Mouse (Mus musculus) liver, adult 10 weeks (tissue): ENCODE measurements around the gene Pole. TPM values are rescaled to one million over a fixed set of nuclear protein-coding genes. Genes with fewer than 3 reads are reported as not detected.

Source experiments
- polyA plus RNA-seq: library from polyadenylated mRNA; stranded (reverse); fragments of 350-450 nt; fragmentation: Illumina TruSeq; extraction: RNeasy Lipid Tissue Mini Kit (QIAGEN cat#74804); gene quantifications from one replicate; pipeline ENCODE4 v1.2.3, GENCODE M21; 2014; ENCODE audit warnings: low read depth, low replicate concordance

Gene Pole
- 1.1 TPM for polyA plus RNA-seq

GRCm38 (mm10) chr5:110285770-110286445, at the start of gene Pole, which contains the start of gene Pxmp2:
Gene Pole, plus strand, starts transcription at chr5:110286306.
Gene Pxmp2, minus strand, starts transcription at chr5:110286186.

GRCm38 (mm10) chr5:110269141-110270101, 16.7 kb upstream of the Pole start, which contains the start of gene Pgam5:
Gene Pgam5, minus strand, starts transcription at chr5:110269913.

GRCm38 (mm10) chr5:110342648-110343284, 56.7 kb downstream of the Pole start, which contains the start of gene P2rx2:
Gene P2rx2, minus strand, starts transcription at chr5:110343212.

GRCm38 (mm10) chr5:110344524-110344923, 58.4 kb downstream of the Pole start, which contains the start of gene Lrcol1:
Gene Lrcol1, plus strand, starts transcription at chr5:110344730.

Other genes with a start within 250 kb of the Pole start
- gene Gm17655, start 213.8 kb upstream of the Pole start, polyA plus RNA-seq: 3.6 TPM
- 6.0 TPM for gene Gm35315, start 191.9 kb upstream of the Pole start, polyA plus RNA-seq
- not detected for gene Plcxd1, start 186.3 kb upstream of the Pole start, polyA plus RNA-seq
- gene Gtpbp6, start 178.1 kb upstream of the Pole start, polyA plus RNA-seq: not detected
- 4.1 TPM for gene Zfp605, start 176.2 kb upstream of the Pole start, polyA plus RNA-seq
- gene Chfr, start 150.5 kb upstream of the Pole start, polyA plus RNA-seq: 12.9 TPM
- gene Golga3, start 109.6 kb upstream of the Pole start, polyA plus RNA-seq: 6.9 TPM
- gene Ankle2, start 55.3 kb upstream of the Pole start, polyA plus RNA-seq: 20.7 TPM
- gene Pgam5, start 16.4 kb upstream of the Pole start, polyA plus RNA-seq: 18.0 TPM
- gene Pxmp2, start 120 bp upstream of the Pole start, polyA plus RNA-seq: 211 TPM
- gene P2rx2, start 56.9 kb downstream of the Pole start, polyA plus RNA-seq: not detected
- not detected for gene Lrcol1, start 58.4 kb downstream of the Pole start, polyA plus RNA-seq
- 2.6 TPM for gene Fbrsl1, start 162.2 kb downstream of the Pole start, polyA plus RNA-seq